Mouse (Mus musculus) spleen, postnatal 10 days (tissue): ENCODE measurements around the gene Ceacam20.
"Not testable (repeated sequence)": the region's sequence is repeated elsewhere in the genome, so short reads cannot be mapped to it uniquely, and the experiment has no call there.

Experiments used
- DNase-seq, 2 experiments: peaks; one replicate each; pipeline ENCODE4 v3.0.0; 2021 to 2022; ENCODE audit warnings: low spot score in 2 of 2

The Ceacam20 gene

GRCm38 (mm10) chr7:19948956-19949355 lies 16.3 kb upstream of the Ceacam20 start:
- no peak for DNase-seq

- peak in 1 of 2 experiments; percentile 40 for DNase-seq
Measured at GRCm38 (mm10) chr7:19949996-19950395, 15.2 kb upstream of the Ceacam20 start.

GRCm38 (mm10) chr7:19950589-19950988 lies 14.6 kb upstream of the Ceacam20 start, which contains the start of gene Igsf23:
TSS of gene Igsf23 (minus strand) at chr7:19950756.
- DNase-seq, result no peak

- no peak for DNase-seq
Measured at GRCm38 (mm10) chr7:19952320-19952986, 12.8 kb upstream of the Ceacam20 start.

- DNase-seq, result no peak
Measured at GRCm38 (mm10) chr7:19953054-19953453, 12.2 kb upstream of the Ceacam20 start.

- no peak for DNase-seq
Measured at GRCm38 (mm10) chr7:19955861-19956260, 9.4 kb upstream of the Ceacam20 start.

GRCm38 (mm10) chr7:19956341-19956781 lies 8.9 kb upstream of the Ceacam20 start:
- peak; percentile 72 to 87 for DNase-seq

GRCm38 (mm10) chr7:19962423-19962822 lies 2.8 kb upstream of the Ceacam20 start:
- no peak for DNase-seq

- peak in 1 of 2 experiments; percentile 4 for DNase-seq
Measured at GRCm38 (mm10) chr7:19969106-19969505, 3.9 kb downstream of the Ceacam20 start.

GRCm38 (mm10) chr7:19969541-19970090 lies 4.4 kb downstream of the Ceacam20 start:
- DNase-seq, result peak in 1 of 2 experiments; percentile 10

- DNase-seq, result peak in 1 of 2 experiments; percentile 4
Measured at GRCm38 (mm10) chr7:19970196-19970595, 5.0 kb downstream of the Ceacam20 start.

GRCm38 (mm10) chr7:19971516-19971915 lies 6.3 kb downstream of the Ceacam20 start:
- DNase-seq, result peak in 1 of 2 experiments; percentile 3

- DNase-seq, result not testable (repeated sequence)
Measured at GRCm38 (mm10) chr7:19991165-19991564, 26.0 kb downstream of the Ceacam20 start, which contains the start of gene Nlrp9b. TSS of gene Nlrp9b (plus strand) at chr7:19991465.

- DNase-seq, result not testable (repeated sequence)
Measured at GRCm38 (mm10) chr7:19996721-19997120, 31.5 kb downstream of the Ceacam20 start.

- no peak for DNase-seq
Measured at GRCm38 (mm10) chr7:20009987-20010386, 44.8 kb downstream of the Ceacam20 start.
